Mouse (Mus musculus) neural tube, embryonic 11.5 days (tissue): ENCODE measurements around the gene Heca. TPM values are rescaled to one million over a fixed set of nuclear protein-coding genes. Genes with fewer than 3 reads are reported as not detected.

Source experiments
- ATAC-seq: fragments of 200-750 bp; cut with Nextera tagmentation; 2 replicates; pipeline ENCODE4 v1.8.0; 2017; ENCODE audit warnings: moderate number of reproducible peaks, mild to moderate bottlenecking, moderate TSS enrichment, moderate library complexity; ENCODE audit not compliant: insufficient read depth, low FRiP score, low TSS enrichment
- DNase-seq: peaks from one replicate; pipeline ENCODE4 v3.0.0-alpha.2; 2015; ENCODE audit warnings: low spot score
- H3K27ac ChIP-seq: fragments of 300-500 bp; sonication (generic); 2 replicates; pipeline ENCODE4 v1.5.1; 2014; ENCODE audit warnings: low read depth, mild to moderate bottlenecking, low read length
- H3K27me3 ChIP-seq: fragments of 300-500 bp; sonication (generic); 2 replicates; pipeline ENCODE4 v1.6.1; 2014; ENCODE audit warnings: mild to moderate bottlenecking, low read length, mixed read lengths; ENCODE audit not compliant: control insufficient read depth, insufficient read depth
- H3K36me3 ChIP-seq: fragments of 300-500 bp; sonication (generic); 2 replicates; pipeline ENCODE4 v1.6.1; 2014; ENCODE audit warnings: mild to moderate bottlenecking, low read length, moderate library complexity, mixed read lengths; ENCODE audit not compliant: control insufficient read depth, insufficient read depth
- H3K4me1 ChIP-seq: fragments of 300-500 bp; sonication (generic); 2 replicates; pipeline ENCODE4 v1.6.1; 2014; ENCODE audit warnings: low read length, mixed read lengths; ENCODE audit not compliant: control insufficient read depth, insufficient read depth
- H3K4me2 ChIP-seq: fragments of 300-500 bp; sonication (generic); 2 replicates; pipeline ENCODE4 v1.6.1; 2014; ENCODE audit warnings: low read depth, mild to moderate bottlenecking, moderate library complexity
- H3K4me3 ChIP-seq: fragments of 300-500 bp; sonication (generic); 2 replicates; pipeline ENCODE4 v1.5.1; 2014; ENCODE audit warnings: low read depth, low read length
- H3K9ac ChIP-seq: fragments of 300-500 bp; sonication (generic); 2 replicates; pipeline ENCODE4 v1.6.1; 2014; ENCODE audit warnings: mild to moderate bottlenecking, low read length
- H3K9me3 ChIP-seq: fragments of 300-500 bp; sonication (generic); 2 replicates; pipeline ENCODE4 v1.6.1; 2016; ENCODE audit warnings: low read length; ENCODE audit not compliant: control insufficient read depth
- WGBS: fragments of 180-500 bp; shearing (Covaris S2); extraction: QIAGEN DNeasy Blood & Tissue Kit; methylation state at CpG from one replicate; pipeline ENCODE4 v1.1.7; 2014; 5-methylcytosine and 5-hydroxymethylcytosine counted together
- polyA plus RNA-seq: library from polyadenylated mRNA; unstranded; fragments of >200 nt; fragmentation: Nextera tagmentation; extraction: Ambion mirVana; gene quantifications from 2 replicates; pipeline ENCODE4 v1.2.1, GENCODE M21; 2014

Heca gene
- polyA plus RNA-seq, 1 experiment from 2014 or later = 4.1 TPM

GRCm38 (mm10) chr10:17869822-17870662 is 77.8 kb downstream of the Heca start:
- Histone ChIP-seq H3K27ac (no peak overlapping the region), H3K27me3 (no peaks in the 10 kb centered on the region), H3K4me1 (peaks cover 4% of the 10 kb centered on the region; the same call in 1 of the 2 replicates), H3K9me3 (no peaks in the 10 kb centered on the region), H3K36me3 (no peaks in the 10 kb centered on the region), H3K9ac (no peak overlapping the region), H3K4me2 (no peak overlapping the region), H3K4me3 (no peak overlapping the region)
- DNase-seq = peak; percentile 63
- WGBS = 27% methylated on average over 5 of the region's 5 CpGs
- ATAC-seq = peak; percentile 85

GRCm38 (mm10) chr10:17860701-17861480 is 87.0 kb downstream of the Heca start:
- Histone ChIP-seq H3K9ac (no peak overlapping the region), H3K9me3 (no peaks in the 10 kb centered on the region), H3K27ac (no peak overlapping the region), H3K36me3 (no peaks in the 10 kb centered on the region), H3K4me1 (no peaks in the 10 kb centered on the region), H3K27me3 (no peaks in the 10 kb centered on the region), H3K4me2 (no peak overlapping the region), H3K4me3 (no peak overlapping the region)
- no peak for DNase-seq
- ATAC-seq = no peak
- WGBS = 85% methylated on average over 6 of the region's 6 CpGs

- H3K9ac ChIP-seq = no peak overlapping the region
- WGBS = 88% methylated on average over 9 of the region's 9 CpGs
- no peaks in the 10 kb centered on the region for H3K9me3 ChIP-seq
- no peak for DNase-seq
- H3K27ac ChIP-seq = no peak overlapping the region
- no peak for ATAC-seq
- no peaks in the 10 kb centered on the region for H3K4me1 ChIP-seq
- H3K36me3 ChIP-seq = no peaks in the 10 kb centered on the region
- H3K4me2 ChIP-seq = no peak overlapping the region
- H3K27me3 ChIP-seq = no peaks in the 10 kb centered on the region
- H3K4me3 ChIP-seq = no peak overlapping the region
Observed at GRCm38 (mm10) chr10:17857647-17858261, 90.1 kb downstream of the Heca start.

GRCm38 (mm10) chr10:17844781-17845537 is 102.9 kb downstream of the Heca start:
- Histone ChIP-seq H3K4me1 (no peaks in the 10 kb centered on the region), H3K36me3 (no peaks in the 10 kb centered on the region), H3K27me3 (no peaks in the 10 kb centered on the region), H3K4me2 (no peak overlapping the region), H3K9ac (no peak overlapping the region), H3K27ac (no peak overlapping the region), H3K4me3 (no peak overlapping the region), H3K9me3 (no peaks in the 10 kb centered on the region)
- no peak for ATAC-seq
- no peak for DNase-seq
- 80% methylated on average over 4 of the region's 4 CpGs for WGBS

- Histone ChIP-seq H3K4me1 (no peaks in the 10 kb centered on the region), H3K36me3 (no peaks in the 10 kb centered on the region), H3K9me3 (no peaks in the 10 kb centered on the region), H3K4me2 (no peak overlapping the region), H3K9ac (no peak overlapping the region), H3K4me3 (no peak overlapping the region), H3K27me3 (no peaks in the 10 kb centered on the region), H3K27ac (no peak overlapping the region)
- WGBS = 91% methylated on average over 3 of the region's 3 CpGs
- ATAC-seq = no peak
- DNase-seq = no peak
Observed at GRCm38 (mm10) chr10:17842030-17842429, 105.8 kb downstream of the Heca start.

- no peak overlapping the region for H3K4me3 ChIP-seq
- no peak overlapping the region for H3K27ac ChIP-seq
- no peak overlapping the region for H3K4me2 ChIP-seq
- WGBS = 92% methylated on average over 1 of the region's 1 CpGs
- H3K27me3 ChIP-seq = no peaks in the 10 kb centered on the region
- H3K4me1 ChIP-seq = no peaks in the 10 kb centered on the region
- no peaks in the 10 kb centered on the region for H3K36me3 ChIP-seq
- ATAC-seq (no peak), DNase-seq (no peak)
- no peaks in the 10 kb centered on the region for H3K9me3 ChIP-seq
- no peak overlapping the region for H3K9ac ChIP-seq
Observed at GRCm38 (mm10) chr10:17836275-17836674, 111.6 kb downstream of the Heca start.

- H3K27ac ChIP-seq = no peak overlapping the region
- no peak overlapping the region for H3K9ac ChIP-seq
- H3K27me3 ChIP-seq = no peaks in the 10 kb centered on the region
- no peak for ATAC-seq
- no peaks in the 10 kb centered on the region for H3K4me1 ChIP-seq
- 90% methylated on average over 6 of the region's 6 CpGs for WGBS
- H3K9me3 ChIP-seq = no peaks in the 10 kb centered on the region
- H3K4me3 ChIP-seq = no peak overlapping the region
- no peak overlapping the region for H3K4me2 ChIP-seq
- no peaks in the 10 kb centered on the region for H3K36me3 ChIP-seq
- no peak for DNase-seq
Observed at GRCm38 (mm10) chr10:17835031-17835430, 112.8 kb downstream of the Heca start.

- Histone ChIP-seq H3K9ac (no peak overlapping the region), H3K36me3 (no peaks in the 10 kb centered on the region), H3K4me3 (no peak overlapping the region), H3K4me1 (no peaks in the 10 kb centered on the region), H3K9me3 (no peaks in the 10 kb centered on the region), H3K27ac (no peak overlapping the region), H3K4me2 (no peak overlapping the region), H3K27me3 (no peaks in the 10 kb centered on the region)
- WGBS = 28% methylated on average over 3 of the region's 3 CpGs
- peak; percentile 21 for DNase-seq
- peak; percentile 45 for ATAC-seq
Observed at GRCm38 (mm10) chr10:17831041-17831440, 116.8 kb downstream of the Heca start.
